Mouse (Mus musculus) brain, embryonic 14.5 days (tissue): ENCODE measurements at regions not wholly inside any gene's neighbourhood (a gene's known extent, or its start where the extent isn't known, plus 50 kb on each side); places are given as distances from the start of the nearest gene placed in this dataset.

Experiments
- CTCF ChIP-seq: fragments of 200-500 bp; IDR thresholded peaks from 2 replicates; pipeline ENCODE4 v1.5.1; 2012; ENCODE audit warnings: inconsistent platforms, mild to moderate bottlenecking, moderate library complexity, borderline replicate concordance; ENCODE audit not compliant: insufficient read depth, insufficient read length; ENCODE audit errors: extremely low read depth
- POLR2A ChIP-seq: fragments of 200-500 bp; IDR thresholded peaks from 2 replicates; pipeline ENCODE4 v1.6.1; 2012; ENCODE audit warnings: mild to moderate bottlenecking, inconsistent platforms, borderline replicate concordance; ENCODE audit not compliant: poor library complexity, insufficient read depth, insufficient read length, severe bottlenecking; ENCODE audit errors: extremely low read depth

DNA sequence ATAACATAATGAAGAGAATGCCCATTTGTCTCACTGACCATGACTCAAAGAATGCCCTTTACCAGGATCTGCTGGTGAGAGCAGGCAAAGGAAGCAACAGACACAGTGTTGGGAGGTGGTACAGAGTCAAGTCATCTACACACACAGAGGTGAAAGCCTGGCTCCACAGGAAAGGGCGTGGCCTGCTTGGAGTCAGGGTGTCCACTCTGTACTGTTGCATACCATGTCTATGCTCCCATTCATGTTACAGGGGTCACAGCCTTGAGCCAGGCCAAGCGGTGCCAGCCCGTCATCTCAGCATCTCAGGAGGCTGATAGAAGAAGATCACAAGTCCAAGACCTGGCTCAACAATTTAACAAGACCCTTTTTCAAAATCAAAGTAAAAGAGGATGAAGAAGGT is 57.8 kb upstream of the Tcerg1l start:
- TF ChIP-seq CTCF (no peak), POLR2A (no peak)
